Mouse (Mus musculus) induced T-regulatory cell, adult 2 months (primary cell): ENCODE results near the gene 2610028H24Rik.
A peak's percentile ranks its signal among the peaks of the same experiment; 100 is the strongest.

Source experiments
- DNase-seq: peaks from one replicate; pipeline ENCODE4 v3.0.0-alpha.2; 2012; ENCODE audit warnings: low read depth

2610028H24Rik gene

DNA sequence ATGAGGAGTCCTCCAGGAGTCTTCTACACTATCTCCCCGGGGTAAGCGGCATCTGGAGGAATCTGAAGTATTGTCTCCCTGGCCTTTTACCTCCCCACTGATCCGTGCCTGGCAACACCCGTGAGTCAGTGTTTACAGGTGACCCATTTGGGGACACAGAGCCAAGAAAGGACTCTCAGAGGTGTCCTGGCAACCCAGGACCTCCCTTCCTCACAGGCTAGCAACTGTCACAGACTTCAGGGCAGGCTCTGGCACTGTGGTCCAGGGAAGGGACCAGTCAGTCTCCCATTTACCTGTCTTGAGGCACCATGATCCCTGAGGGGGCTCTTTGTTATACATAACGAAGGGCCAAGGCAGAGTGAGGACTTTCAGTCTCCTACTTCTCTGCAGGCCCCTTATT is at the start of gene 2610028H24Rik:
2610028H24Rik (plus strand) TSS at position 231 of the 400 bp plus-strand sequence.
- no peak for DNase-seq

DNA sequence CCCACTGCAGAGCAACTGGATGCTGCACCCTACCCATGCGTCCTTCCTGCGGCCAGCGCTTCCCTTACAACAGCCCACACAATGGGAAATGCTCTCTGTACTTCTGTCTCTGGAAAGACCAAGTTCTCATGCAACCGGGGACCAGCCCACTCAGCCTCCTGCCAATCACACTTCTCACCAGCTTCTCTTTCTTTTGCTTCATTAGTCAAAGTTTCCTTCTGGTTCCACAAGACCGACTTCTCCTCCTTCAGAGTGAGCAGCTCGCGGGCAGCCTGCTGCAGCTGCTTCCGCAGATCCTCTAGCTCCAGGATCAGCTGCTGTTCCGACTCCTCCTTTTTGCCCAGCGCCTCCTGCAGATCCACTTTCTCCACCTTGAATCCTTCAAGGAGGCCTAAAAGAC is 40.4 kb upstream of the 2610028H24Rik start:
- no peak for DNase-seq

DNA sequence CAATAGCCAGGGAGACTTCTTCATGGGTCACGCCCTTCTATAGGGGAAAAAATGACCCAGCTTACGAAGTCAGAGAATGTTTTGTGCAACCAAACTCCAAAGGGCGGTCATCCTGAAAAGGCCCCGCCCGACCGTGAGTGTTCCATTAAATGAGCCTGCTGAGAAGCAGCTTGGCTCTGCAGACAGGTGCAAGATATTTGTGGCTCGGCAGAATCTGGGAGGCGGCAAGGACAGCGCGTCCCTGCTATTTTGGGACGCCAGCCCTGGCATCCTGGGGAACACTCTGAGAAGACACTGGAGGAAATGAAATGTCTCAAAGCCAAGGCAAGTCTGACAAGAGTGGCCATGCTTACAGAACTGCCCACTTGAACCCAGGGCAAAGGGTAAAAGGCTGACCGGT is 32.1 kb upstream of the 2610028H24Rik start:
- no peak for DNase-seq

DNA sequence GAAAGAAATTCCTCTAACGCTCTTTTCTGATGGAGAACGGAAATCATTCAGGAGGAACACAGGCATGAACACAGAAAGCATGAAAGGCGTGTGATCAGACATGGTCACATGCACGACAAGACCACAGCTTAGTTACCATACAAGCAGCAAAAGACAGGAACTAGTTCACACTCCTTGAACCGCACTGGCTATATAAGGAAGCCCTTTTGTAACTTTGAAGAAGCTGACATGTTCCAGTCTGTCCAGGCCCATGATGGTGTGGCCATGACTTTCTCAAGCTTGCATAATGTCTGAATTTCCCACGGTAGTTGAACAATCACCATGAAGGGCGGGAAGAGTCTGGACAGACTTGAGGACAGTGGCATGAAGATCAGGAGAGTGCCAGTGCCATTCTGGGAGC is 23.2 kb upstream of the 2610028H24Rik start:
- DNase-seq = no peak

DNA sequence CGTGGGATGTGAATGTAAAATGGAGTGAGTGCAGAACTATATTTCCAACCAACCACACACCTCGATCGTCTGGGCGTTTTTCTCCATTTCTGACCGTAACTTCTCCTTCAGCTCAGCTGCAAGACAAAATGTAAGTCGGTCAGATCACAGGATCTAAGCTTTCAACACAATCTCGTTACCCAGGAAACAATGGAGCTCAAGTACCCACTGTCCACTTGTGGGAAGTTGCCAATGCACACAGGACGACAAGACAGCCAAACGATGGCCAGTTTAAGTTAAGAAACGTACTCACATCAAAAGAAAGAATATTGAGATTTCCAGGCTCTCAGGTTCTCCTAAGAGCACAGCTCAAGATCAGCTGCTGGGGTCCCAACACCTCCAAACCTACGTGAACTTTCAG is 15.0 kb upstream of the 2610028H24Rik start:
- DNase-seq = no peak

DNA sequence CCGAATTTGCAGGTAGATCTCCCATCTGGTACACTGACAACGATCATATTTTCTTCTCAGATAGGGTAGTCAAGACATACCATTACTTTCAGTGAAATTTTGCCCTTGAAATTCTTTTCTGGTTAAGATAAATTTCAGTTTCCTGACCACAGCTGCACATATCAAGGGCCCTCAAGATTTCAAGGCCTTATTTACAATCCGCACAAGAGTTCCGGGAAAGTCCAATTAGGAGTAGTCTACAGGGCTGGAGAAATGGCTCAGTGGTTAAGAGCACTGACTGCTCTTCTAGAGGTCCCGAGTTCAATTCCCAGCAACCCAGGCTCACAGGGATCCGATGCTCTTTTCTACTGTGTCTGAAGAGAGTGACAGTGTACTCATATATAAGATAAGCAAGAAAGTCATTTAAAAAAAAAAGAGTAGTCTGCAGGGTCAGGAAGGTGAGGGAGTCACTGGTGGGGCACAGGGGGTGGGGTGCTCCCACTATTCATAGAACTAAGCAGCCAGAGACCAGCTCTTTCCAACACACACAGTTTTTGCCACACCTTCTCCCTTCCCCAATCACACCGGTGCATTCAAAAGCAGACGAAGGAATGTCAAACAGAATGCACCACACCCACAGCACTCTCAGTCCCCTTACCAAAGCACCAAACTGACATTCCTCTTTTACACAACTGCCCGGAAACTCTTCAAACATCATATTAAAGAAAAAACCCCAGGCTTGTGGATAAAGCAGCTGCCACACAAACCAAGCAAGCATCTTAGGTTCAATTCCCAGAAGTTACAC is 9.6 kb upstream of the 2610028H24Rik start:
- no peak for DNase-seq

DNA sequence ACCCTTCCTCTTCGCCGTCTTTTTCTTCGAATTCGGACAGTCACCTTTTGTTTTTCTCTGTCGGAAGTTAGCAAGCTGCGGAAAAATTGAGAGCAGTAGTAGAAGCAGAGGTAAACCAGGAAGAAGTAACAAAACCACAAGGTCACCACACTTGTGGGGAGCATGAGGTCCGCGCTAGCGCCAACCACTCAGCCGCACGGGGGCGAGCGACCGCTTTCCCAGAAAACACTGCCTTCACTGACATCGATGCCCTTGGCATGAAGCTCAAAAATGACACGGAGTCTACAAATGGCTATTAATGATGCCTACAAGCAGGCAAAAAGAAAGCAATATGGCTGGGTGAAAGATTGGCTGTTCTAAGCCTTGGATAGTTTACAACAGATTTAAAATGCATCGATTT is 8.6 kb upstream of the 2610028H24Rik start, which contains the start of gene AC141477.1:
AC141477.1 (minus strand) TSS at position 164 of the 400 bp plus-strand sequence.
- peak; percentile 28 for DNase-seq

DNA sequence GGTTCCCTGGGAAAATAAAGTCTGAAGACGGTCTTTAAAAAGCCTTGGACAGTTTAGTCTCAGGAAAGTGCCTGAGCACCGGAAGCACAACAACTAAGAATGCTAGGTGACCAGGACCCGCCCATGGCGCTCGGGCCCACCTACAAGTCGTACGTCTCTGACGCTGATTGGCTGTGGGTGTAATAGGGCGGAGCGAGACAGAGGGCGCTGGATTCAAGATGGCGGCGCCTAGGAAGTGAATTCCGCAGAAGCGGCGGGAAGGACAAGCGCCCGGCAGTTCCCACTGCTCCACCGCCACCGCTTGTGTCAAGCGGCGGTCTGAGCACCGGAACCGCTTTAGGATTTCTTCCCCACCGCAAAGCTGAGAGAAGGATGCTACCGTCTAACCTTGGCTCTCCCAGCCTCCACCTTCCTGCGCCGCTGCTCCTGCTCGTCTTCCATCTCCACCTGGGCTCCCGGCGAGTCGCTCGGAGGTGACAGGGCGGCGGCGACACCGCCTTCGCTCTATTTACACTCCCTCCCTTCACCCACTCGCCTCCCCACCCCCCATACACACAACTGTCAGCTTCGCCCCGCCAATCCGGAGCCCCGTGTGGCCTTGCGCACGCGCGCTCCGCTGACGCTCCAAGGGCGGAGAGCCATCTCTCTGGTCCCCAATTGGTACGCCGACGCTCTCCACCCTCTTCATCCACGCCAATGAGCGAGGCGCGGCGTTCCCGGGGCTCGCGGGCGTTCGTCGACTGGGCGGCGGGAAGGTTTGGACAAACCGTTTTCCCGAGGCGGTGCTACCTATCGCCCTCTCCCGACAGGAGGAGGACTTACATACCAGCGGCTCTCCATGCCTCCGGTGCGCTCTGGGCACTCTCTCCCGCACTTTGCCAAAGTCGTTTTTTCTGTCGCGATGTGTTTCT is 6.4 kb upstream of the 2610028H24Rik start, which contains the start of gene Pcnt:
Pcnt (minus strand) TSS at position 609 of the 911 bp plus-strand sequence.
- DNase-seq = peak; percentile 98

DNA sequence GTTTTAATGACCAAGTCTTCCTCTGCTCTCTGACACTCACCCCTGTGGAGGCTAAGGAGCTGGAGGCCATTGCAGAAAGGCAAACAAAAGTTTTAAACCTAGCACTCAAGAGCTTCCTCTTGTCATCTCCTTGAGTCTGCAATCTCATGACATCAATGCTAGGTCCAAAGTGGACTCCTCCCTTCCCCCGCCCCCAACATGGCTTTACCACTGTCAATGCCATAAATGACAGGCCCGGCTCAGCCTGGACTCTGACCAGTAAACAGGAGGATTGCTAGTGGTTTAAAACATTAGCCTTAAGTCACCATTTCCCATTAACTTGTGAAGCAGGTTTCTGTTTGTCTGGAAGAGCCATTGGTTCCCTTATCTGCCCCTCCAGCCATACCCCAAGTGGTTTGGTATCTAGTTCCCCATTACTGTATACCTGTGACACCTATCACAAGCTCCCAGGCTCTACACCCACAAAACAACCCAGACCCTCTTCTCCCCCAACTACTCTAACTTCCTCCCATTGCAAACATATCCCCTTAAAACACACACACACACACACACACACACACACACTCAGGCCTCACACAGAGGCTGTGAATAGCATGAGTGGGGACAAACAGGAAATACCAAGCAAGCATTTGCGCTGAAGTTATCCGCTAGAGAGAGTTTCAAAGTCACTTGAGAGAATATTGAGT is 2.7 kb upstream of the 2610028H24Rik start:
- no peak for DNase-seq

DNA sequence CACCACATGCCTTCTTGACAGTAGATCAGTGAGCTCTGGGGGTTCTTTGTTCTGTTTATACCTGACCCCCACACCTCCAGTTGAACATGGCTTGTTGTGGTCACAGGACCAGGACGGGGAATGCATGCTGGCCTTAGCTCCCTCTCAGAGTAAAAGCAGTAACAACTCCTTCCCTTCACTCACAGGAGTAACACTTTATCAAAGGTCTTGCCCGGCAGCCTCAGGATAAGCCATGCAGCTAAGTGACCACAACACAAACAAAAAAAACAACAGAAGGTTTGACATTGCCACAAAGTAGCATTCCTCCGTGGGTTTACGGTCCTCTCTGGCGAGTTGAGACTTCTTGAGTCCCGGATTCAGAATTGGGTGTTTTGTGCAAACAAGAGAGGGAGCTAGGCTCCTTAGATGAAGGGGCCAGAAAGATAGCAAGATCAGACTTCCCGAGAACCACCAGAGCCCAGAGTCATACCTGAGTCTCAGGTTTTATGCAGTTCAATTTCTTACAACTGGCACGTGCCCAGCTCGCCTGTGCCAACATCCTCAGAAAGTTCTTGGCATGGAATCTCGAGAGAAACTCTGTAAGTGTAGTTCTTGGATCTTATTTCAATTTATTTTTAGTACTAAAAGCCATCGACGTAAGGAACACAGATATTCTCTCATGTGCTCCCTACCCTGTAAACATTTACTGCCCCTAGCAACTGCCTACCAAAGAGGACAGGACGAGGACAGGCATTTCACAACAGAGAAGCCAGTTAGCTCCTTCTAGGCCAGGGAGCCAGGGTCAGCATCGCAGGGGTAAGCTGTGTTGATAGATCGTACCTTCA is 1.3 kb upstream of the 2610028H24Rik start:
- DNase-seq = no peak

DNA sequence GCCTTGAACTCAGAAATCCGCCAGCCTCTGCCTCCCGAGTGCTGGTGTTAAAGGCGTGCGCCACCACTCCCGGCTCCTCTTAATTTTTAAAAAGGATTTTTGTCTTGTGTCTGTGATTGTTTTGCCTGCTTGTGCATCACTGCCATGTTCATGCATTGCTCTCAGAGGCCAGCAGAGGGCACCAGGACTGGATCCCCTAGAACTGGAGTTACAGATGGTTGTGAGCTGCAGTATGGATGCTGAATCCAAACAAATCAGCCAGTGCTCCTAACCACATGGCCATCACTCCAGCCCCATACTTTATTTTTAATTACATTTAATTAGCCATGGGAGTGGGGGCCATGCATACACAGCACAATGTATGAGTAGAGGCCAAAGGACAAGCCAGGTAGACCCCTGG is 6.4 kb downstream of the 2610028H24Rik start:
- DNase-seq = peak; percentile 66

DNA sequence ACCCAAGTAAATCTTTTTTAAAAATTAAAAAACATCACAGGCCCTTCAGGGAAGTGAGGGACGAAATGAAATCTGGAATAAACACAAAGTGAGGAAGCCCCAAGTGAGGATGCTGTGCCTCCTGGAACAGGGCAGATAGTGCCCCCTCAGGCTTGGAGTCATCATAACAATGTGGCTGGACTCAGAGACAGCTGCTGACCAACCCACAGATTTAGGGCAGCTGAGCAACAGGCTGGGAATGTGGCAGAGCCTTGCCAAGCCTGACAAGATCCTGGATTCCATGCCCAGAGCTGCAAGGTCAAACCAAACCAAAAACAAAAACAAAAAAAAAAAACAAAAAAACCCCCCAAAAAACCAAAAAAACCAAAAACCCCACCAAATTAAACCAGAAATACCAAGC is 12.4 kb downstream of the 2610028H24Rik start:
- DNase-seq = no peak

DNA sequence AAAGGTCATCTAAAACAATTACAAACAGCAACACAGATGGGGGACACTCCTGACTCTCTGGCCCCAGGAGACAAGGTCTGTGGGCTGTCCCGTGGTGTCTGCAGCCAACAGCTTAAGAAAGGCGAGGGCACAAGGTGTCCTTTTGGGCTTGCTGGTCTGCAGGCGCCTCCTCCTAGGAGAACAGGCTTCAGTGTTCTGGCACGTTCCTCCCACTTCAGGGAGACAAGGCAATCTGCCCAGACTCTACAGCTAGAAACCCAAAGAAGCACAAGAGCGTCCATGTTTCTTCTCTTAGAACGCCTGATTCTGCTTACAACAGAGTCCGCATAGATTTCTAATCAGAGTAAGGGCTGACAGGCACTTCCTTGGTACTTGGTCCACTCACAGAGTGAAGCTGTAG is 13.4 kb downstream of the 2610028H24Rik start:
- no peak for DNase-seq

DNA sequence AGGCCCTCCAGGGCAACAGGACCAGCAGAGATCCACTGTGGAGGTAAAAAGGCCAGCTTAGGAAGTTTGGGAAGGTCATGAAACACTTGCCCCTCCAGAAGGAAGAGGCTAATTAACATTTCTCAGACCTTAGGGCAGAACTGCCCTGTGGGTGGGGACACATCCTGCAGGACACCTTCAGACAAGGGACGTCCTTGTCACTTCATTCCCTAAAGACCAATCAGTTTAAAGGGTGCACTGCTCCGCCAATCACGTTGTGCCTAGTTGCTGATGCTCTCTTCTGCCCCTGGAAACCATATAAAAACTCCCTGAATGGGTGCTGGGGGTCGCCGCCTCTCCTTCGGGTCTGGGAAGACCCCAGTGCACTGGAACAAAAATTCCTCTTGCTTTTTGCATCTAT is 13.8 kb downstream of the 2610028H24Rik start:
- no peak for DNase-seq

DNA sequence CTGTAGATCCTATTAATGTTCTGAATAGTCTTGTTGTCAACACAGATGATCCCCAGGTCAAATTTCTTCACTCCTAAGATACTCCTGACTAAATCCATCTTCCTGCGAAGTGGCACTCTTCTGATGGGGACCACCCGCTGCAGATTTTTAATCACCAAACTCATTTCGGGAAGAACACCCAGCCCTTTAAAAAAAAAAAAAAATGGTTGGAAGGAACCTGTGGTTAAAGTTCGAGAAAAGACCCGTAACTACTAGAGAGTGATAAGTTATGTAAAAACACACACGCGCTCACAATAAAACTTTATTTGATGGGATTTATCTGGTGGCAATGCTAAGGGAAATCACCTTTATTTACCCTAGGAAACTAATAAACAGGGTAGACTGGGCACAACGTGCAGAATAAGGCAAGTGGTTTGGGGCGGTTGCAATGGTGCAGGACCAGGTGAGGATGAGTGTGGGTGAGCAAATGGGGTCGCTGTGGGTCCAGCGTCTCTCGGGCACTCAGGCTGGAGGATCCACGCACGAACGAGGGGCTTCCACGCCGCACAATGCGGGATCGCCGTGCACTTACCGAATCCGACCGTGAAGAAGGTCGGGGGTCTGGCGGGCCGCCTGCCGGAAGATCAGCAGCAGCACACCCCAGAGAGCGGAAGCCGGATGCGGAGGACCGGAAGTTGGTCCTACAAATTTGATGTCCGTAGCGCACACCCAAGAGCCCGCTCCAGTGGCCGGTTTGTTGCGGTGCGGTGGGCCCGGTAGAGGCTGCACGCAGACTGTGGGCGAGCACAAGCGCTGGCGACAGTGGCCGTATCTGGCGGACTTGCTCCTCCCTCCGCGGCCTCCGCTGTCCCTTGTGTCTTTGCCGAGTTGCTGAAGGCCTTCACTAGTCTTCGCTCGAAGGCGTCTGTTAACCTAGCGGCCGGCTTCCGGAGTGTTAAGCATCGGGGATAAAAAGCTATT is 19.6 kb downstream of the 2610028H24Rik start, which contains the start of the genes Mcm3ap and Ybey:
Mcm3ap (plus strand) TSS at position 725 of the 960 bp plus-strand sequence.
Ybey (minus strand) TSS at position 912 of the 960 bp plus-strand sequence.
- DNase-seq = peak; percentile 95

DNA sequence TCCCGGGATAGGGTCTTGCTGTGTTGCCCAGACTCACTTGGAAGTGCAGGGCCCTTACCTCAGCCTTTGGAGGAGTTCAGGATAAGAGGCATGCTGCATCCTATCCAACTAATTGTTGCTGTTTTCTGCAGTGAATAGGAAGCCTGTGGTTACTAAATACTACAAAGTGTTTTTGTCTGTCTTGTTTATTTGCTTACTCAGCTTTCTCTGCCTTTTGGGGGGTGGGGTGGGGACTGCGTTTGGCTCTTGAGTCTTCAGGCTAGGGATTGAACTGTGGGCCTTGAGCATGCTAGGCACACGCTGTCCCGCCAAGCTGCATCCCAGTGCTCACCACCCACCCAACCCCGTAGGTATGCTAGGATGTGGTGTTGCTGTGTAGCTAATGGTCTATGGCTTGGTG is 24.9 kb downstream of the 2610028H24Rik start:
- no peak for DNase-seq

DNA sequence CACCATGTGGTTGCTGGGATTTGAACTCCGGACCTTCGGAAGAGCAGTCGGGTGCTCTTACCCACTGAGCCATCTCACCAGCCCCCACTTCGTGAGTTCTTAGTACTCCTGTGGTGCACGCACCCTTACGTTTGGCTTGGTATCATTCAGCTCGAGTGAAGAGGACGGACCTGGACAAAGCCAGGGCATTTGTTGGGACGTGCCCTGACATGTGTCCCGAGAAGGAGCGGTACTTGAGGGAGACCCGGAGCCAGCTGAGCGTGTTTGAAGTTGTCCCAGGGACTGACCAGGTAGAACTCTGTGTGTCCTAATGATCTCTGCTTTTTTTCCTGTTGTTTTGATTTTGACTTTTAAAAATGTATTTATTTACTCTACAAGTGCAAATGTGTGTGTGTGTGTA is 32.0 kb downstream of the 2610028H24Rik start:
- no peak for DNase-seq

DNA sequence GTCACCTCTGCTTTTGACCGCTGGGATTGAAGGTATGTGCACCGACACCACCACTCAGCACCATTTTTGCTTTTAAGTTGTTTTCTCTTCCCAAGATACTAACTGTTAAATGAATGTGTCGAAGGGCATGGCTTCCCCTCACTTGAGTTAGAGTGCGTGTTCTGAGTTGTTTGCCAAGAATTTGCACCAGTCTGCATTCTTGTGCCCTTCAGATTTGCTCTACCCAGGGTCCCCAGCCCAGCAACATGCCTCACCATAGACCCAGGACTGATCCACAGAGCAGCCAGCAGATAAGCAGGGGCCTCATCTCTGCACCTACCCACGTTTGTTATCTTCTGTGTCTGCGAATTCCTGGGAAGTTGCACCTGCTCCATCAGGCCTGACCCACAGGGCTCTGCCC is 32.6 kb downstream of the 2610028H24Rik start:
- no peak for DNase-seq

DNA sequence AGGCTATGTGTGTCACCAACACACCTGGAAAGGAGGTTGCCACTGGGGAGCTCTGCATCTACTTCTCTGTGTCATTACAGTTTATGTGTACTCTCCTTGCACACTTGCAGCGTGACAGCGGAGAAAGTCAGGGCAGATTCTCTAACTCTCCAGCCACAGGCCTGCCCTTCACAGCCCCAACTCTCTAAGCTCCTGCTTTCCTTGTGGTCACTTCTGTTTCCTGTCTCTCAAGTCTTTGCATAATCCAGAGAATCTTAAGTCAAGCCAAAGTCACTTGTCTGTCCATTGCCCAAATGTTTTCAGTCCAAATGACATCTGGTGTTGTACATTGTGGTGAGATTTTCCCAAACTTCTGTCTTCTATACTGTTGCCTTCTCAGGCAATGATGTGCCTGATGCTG is 37.4 kb downstream of the 2610028H24Rik start:
- no peak for DNase-seq

DNA sequence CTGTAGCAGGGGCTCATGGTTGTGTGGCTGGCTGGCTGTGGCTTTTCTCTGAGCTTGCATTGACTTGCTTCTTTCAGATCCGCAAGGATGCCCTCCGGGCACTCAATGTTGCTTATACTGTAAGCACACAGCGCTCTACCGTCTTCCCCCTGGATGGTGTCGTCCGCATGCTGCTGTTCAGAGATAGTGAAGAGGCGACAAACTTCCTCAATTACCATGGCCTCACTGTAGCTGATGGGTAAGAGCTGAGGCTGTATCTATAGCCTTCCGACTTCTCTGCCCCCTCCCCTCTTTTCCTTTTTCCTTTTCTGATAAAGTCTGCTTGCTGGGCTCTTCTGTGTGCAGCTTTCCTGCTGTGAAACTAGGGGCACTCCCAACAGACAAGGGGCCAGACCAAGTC is 39.4 kb downstream of the 2610028H24Rik start:
- DNase-seq = no peak
